Mouse (Mus musculus): ENCODE data around the gene Bcl2a1b. TPM values are rescaled to one million over a fixed set of nuclear protein-coding genes. Genes with fewer than 3 reads are reported as not detected.

The Bcl2a1b gene
- polyA plus RNA-seq, 1 experiment from 2014 or later, result 1.3 TPM

Other genes starting within 250 kb of the Bcl2a1b start
- gene Bcl2a1a, start 242.3 kb upstream of the Bcl2a1b start, polyA plus RNA-seq (2015; fragmentation: Nextera tagmentation; extraction: Ambion mirVana), result not detected in 2 replicates
- not detected in 2 replicates for gene Trim43b, start 106.4 kb upstream of the Bcl2a1b start, polyA plus RNA-seq (2015; fragmentation: Nextera tagmentation; extraction: Ambion mirVana)
- 0.36 and 0.65 TPM in 2 replicates for gene Gm29094, start 170 bp downstream of the Bcl2a1b start, polyA plus RNA-seq (2015; fragmentation: Nextera tagmentation; extraction: Ambion mirVana)
- gene Mthfs, start 11.5 kb downstream of the Bcl2a1b start, polyA plus RNA-seq (2015; fragmentation: Nextera tagmentation; extraction: Ambion mirVana), result 10.9 and 11.6 TPM in 2 replicates

Measured in forebrain, embryonic 15.5 days (tissue).